Mouse (Mus musculus): Measurements from ENCODE around the gene Zfp62. TPM values are rescaled to one million over a fixed set of nuclear protein-coding genes. Genes with fewer than 3 reads are reported as not detected.

Gene Zfp62
- total RNA-seq, 1 experiment from 2014 or later, result 144 TPM

- ATAC-seq (replicated peaks in 1 of 2; ENCODE audit: insufficient read depth in 1 of 2, low FRiP score in 2 of 2, low TSS enrichment in 1 of 2, low read depth in 1 of 2, poor library complexity in 2 of 2, severe bottlenecking in 2 of 2), result 0 out of 4 replicates have a peak, but pooled peaks of 1 of the 2 experiments have one; percentile 28
These were observed 1.9 kb upstream of the Zfp62 start for GRCm38 (mm10) chr11:49201142-49201541.

GRCm38 (mm10) chr11:49202071-49202470 lies 1.0 kb upstream of the Zfp62 start:
- no peak for ATAC-seq (replicated peaks in 1 of 2; ENCODE audit: insufficient read depth in 1 of 2, low FRiP score in 2 of 2, low TSS enrichment in 1 of 2, low read depth in 1 of 2, poor library complexity in 2 of 2, severe bottlenecking in 2 of 2)

GRCm38 (mm10) chr11:49202523-49203061 lies 500 bp upstream of the Zfp62 start:
- 0 out of 4 replicates have a peak, but pooled peaks have one; percentile 2 to 8 for ATAC-seq (replicated peaks in 1 of 2; ENCODE audit: insufficient read depth in 1 of 2, low FRiP score in 2 of 2, low TSS enrichment in 1 of 2, low read depth in 1 of 2, poor library complexity in 2 of 2, severe bottlenecking in 2 of 2)

- ATAC-seq (replicated peaks in 1 of 2; ENCODE audit: insufficient read depth in 1 of 2, low FRiP score in 2 of 2, low TSS enrichment in 1 of 2, low read depth in 1 of 2, poor library complexity in 2 of 2, severe bottlenecking in 2 of 2), result peak; percentile 22 to 52; a peak in 2 of 4 replicates
These were observed 842 bp downstream of the Zfp62 start for GRCm38 (mm10) chr11:49203771-49204497.

- no peak for ATAC-seq (replicated peaks in 1 of 2; ENCODE audit: insufficient read depth in 1 of 2, low FRiP score in 2 of 2, low TSS enrichment in 1 of 2, low read depth in 1 of 2, poor library complexity in 2 of 2, severe bottlenecking in 2 of 2)
These were observed 2.0 kb downstream of the Zfp62 start for GRCm38 (mm10) chr11:49205080-49205590.

GRCm38 (mm10) chr11:49207495-49207894 lies 4.4 kb downstream of the Zfp62 start:
- no peak for ATAC-seq (replicated peaks in 1 of 2; ENCODE audit: insufficient read depth in 1 of 2, low FRiP score in 2 of 2, low TSS enrichment in 1 of 2, low read depth in 1 of 2, poor library complexity in 2 of 2, severe bottlenecking in 2 of 2)

- ATAC-seq (replicated peaks in 1 of 2; ENCODE audit: insufficient read depth in 1 of 2, low FRiP score in 2 of 2, low TSS enrichment in 1 of 2, low read depth in 1 of 2, poor library complexity in 2 of 2, severe bottlenecking in 2 of 2), result no peak
These were observed 9.5 kb downstream of the Zfp62 start for GRCm38 (mm10) chr11:49212577-49212976.

GRCm38 (mm10) chr11:49213505-49213904 lies 10.4 kb downstream of the Zfp62 start:
- no peak for ATAC-seq (replicated peaks in 1 of 2; ENCODE audit: insufficient read depth in 1 of 2, low FRiP score in 2 of 2, low TSS enrichment in 1 of 2, low read depth in 1 of 2, poor library complexity in 2 of 2, severe bottlenecking in 2 of 2)

- no peak for ATAC-seq (replicated peaks in 1 of 2; ENCODE audit: insufficient read depth in 1 of 2, low FRiP score in 2 of 2, low TSS enrichment in 1 of 2, low read depth in 1 of 2, poor library complexity in 2 of 2, severe bottlenecking in 2 of 2)
These were observed 16.2 kb downstream of the Zfp62 start for GRCm38 (mm10) chr11:49219271-49219670.

GRCm38 (mm10) chr11:49224455-49224854 lies 21.4 kb downstream of the Zfp62 start:
- ATAC-seq (replicated peaks in 1 of 2; ENCODE audit: insufficient read depth in 1 of 2, low FRiP score in 2 of 2, low TSS enrichment in 1 of 2, low read depth in 1 of 2, poor library complexity in 2 of 2, severe bottlenecking in 2 of 2), result peak in 1 of 2 experiments; percentile 21; a peak in 1 of 4 replicates

- ATAC-seq (replicated peaks in 1 of 2; ENCODE audit: insufficient read depth in 1 of 2, low FRiP score in 2 of 2, low TSS enrichment in 1 of 2, low read depth in 1 of 2, poor library complexity in 2 of 2, severe bottlenecking in 2 of 2), result no peak
These were observed 29.7 kb downstream of the Zfp62 start for GRCm38 (mm10) chr11:49232781-49233180.

- ATAC-seq (replicated peaks in 1 of 2; ENCODE audit: insufficient read depth in 1 of 2, low FRiP score in 2 of 2, low TSS enrichment in 1 of 2, low read depth in 1 of 2, poor library complexity in 2 of 2, severe bottlenecking in 2 of 2), result peak in 1 of 2 experiments; percentile 46; a peak in 1 of 4 replicates
These were observed 32.5 kb downstream of the Zfp62 start for GRCm38 (mm10) chr11:49235459-49236207.

GRCm38 (mm10) chr11:49236891-49237290 lies 33.8 kb downstream of the Zfp62 start:
- no peak for ATAC-seq (replicated peaks in 1 of 2; ENCODE audit: insufficient read depth in 1 of 2, low FRiP score in 2 of 2, low TSS enrichment in 1 of 2, low read depth in 1 of 2, poor library complexity in 2 of 2, severe bottlenecking in 2 of 2)

- peak; percentile 23 to 38; a peak in 2 of 4 replicates for ATAC-seq (replicated peaks in 1 of 2; ENCODE audit: insufficient read depth in 1 of 2, low FRiP score in 2 of 2, low TSS enrichment in 1 of 2, low read depth in 1 of 2, poor library complexity in 2 of 2, severe bottlenecking in 2 of 2)
These were observed 34.4 kb downstream of the Zfp62 start for GRCm38 (mm10) chr11:49237532-49237931.

- no peak for ATAC-seq (replicated peaks in 1 of 2; ENCODE audit: insufficient read depth in 1 of 2, low FRiP score in 2 of 2, low TSS enrichment in 1 of 2, low read depth in 1 of 2, poor library complexity in 2 of 2, severe bottlenecking in 2 of 2)
These were observed 37.2 kb downstream of the Zfp62 start for GRCm38 (mm10) chr11:49240310-49240709.

- ATAC-seq (replicated peaks in 1 of 2; ENCODE audit: insufficient read depth in 1 of 2, low FRiP score in 2 of 2, low TSS enrichment in 1 of 2, low read depth in 1 of 2, poor library complexity in 2 of 2, severe bottlenecking in 2 of 2), result no peak
These were observed 37.8 kb downstream of the Zfp62 start for GRCm38 (mm10) chr11:49240874-49241273.

GRCm38 (mm10) chr11:49241471-49241870 lies 38.4 kb downstream of the Zfp62 start:
- peak; percentile 59 to 67 for ATAC-seq (replicated peaks in 1 of 2; ENCODE audit: insufficient read depth in 1 of 2, low FRiP score in 2 of 2, low TSS enrichment in 1 of 2, low read depth in 1 of 2, poor library complexity in 2 of 2, severe bottlenecking in 2 of 2)
